Mouse (Mus musculus): Measurements from ENCODE around the gene Fbrsl1. TPM values are rescaled to one million over a fixed set of nuclear protein-coding genes. Genes with fewer than 3 reads are reported as not detected.

Fbrsl1 gene
- total RNA-seq, 1 experiment = 44.4 TPM

GRCm38 (mm10) chr5:110330508-110330907 lies 117.8 kb downstream of the Fbrsl1 start:
- no peak for DNase-seq (ENCODE audit: low read depth, low spot score)
- no peak overlapping the region for H3K9ac ChIP-seq (ENCODE audit: insufficient read depth, low read depth, low read length, poor library complexity, severe bottlenecking)
- no peaks in the 10 kb centered on the region for H3K4me1 ChIP-seq (ENCODE audit: control insufficient read depth in 2 of 2, insufficient read depth in 2 of 2, low read length in 2 of 2, poor library complexity in 1 of 2)
- no peaks in the 10 kb centered on the region for H3K9me3 ChIP-seq (ENCODE audit: control insufficient read depth, insufficient read depth, low read depth, low read length)
- peaks cover 49% of the 10 kb centered on the region for H3K36me3 ChIP-seq (ENCODE audit: control insufficient read depth, insufficient read depth, low read length, poor library complexity, severe bottlenecking)
- in situ Hi-C loops (cut with MboI; ENCODE audit: low sequenced_read_pairs in 2 of 2, unreplicated experiment in 2 of 2) = no loop called here
- TF ChIP-seq ZC3H11A (IDR thresholded peaks at IDR 0.05; ENCODE audit: borderline replicate concordance, low read depth, low read length) (no peak), CHD2 (IDR thresholded peaks at IDR 0.05; ENCODE audit: low read depth, low read length) (no peak), MAFK (IDR thresholded peaks at IDR 0.05; ENCODE audit: insufficient read depth, low read depth, low read length) (no peak), ZNF384 (IDR thresholded peaks at IDR 0.05; ENCODE audit: low read depth, low read length) (no peak), HCFC1 (IDR thresholded peaks at IDR 0.05; ENCODE audit: borderline replicate concordance, insufficient read depth, low read length) (no peak)
- no peak overlapping the region for H3K27ac ChIP-seq (ENCODE audit: insufficient read depth, low read depth, low read length, poor library complexity, severe bottlenecking)
- no peak overlapping the region for H3K4me3 ChIP-seq (ENCODE audit: insufficient read depth in 1 of 2, low read depth in 1 of 2, low read length in 2 of 2, poor library complexity in 1 of 2, severe bottlenecking in 1 of 2)

- Histone ChIP-seq H3K27ac (ENCODE audit: insufficient read depth, low read depth, low read length, poor library complexity, severe bottlenecking) (no peak overlapping the region), H3K9ac (ENCODE audit: insufficient read depth, low read depth, low read length, poor library complexity, severe bottlenecking) (no peak overlapping the region), H3K4me1 (ENCODE audit: control insufficient read depth in 2 of 2, insufficient read depth in 2 of 2, low read length in 2 of 2, poor library complexity in 1 of 2) (no peaks in the 10 kb centered on the region), H3K9me3 (ENCODE audit: control insufficient read depth, insufficient read depth, low read depth, low read length) (no peaks in the 10 kb centered on the region), H3K36me3 (ENCODE audit: control insufficient read depth, insufficient read depth, low read length, poor library complexity, severe bottlenecking) (peaks cover 34% of the 10 kb centered on the region), H3K4me3 (ENCODE audit: insufficient read depth in 1 of 2, low read depth in 1 of 2, low read length in 2 of 2, poor library complexity in 1 of 2, severe bottlenecking in 1 of 2) (no peak overlapping the region)
- TF ChIP-seq HCFC1 (IDR thresholded peaks at IDR 0.05; ENCODE audit: borderline replicate concordance, insufficient read depth, low read length) = no peak
- TF ChIP-seq MAFK (IDR thresholded peaks at IDR 0.05; ENCODE audit: insufficient read depth, low read depth, low read length) = no peak
- TF ChIP-seq ZC3H11A (IDR thresholded peaks at IDR 0.05; ENCODE audit: borderline replicate concordance, low read depth, low read length) = no peak
- no peak for TF ChIP-seq ZNF384 (IDR thresholded peaks at IDR 0.05; ENCODE audit: low read depth, low read length)
- TF ChIP-seq CHD2 (IDR thresholded peaks at IDR 0.05; ENCODE audit: low read depth, low read length) = no peak
- in situ Hi-C loops (cut with MboI; ENCODE audit: low sequenced_read_pairs in 2 of 2, unreplicated experiment in 2 of 2) = no loop called here
- DNase-seq (ENCODE audit: low read depth, low spot score) = no peak
These were observed 135.2 kb downstream of the Fbrsl1 start for GRCm38 (mm10) chr5:110313127-110313526.

Other genes with a start within 250 kb of the Fbrsl1 start
- 83.3 and 134 TPM in 2 replicates for gene Ankle2, start 217.5 kb downstream of the Fbrsl1 start, total RNA-seq (2012; rRNA removed)
- 55.4 and 65.6 TPM in 2 replicates for gene Pgam5, start 178.6 kb downstream of the Fbrsl1 start, total RNA-seq (2012; rRNA removed)
- gene Pxmp2, start 162.3 kb downstream of the Fbrsl1 start, total RNA-seq (2012; rRNA removed) = 11.7 and 16.9 TPM in 2 replicates
- gene Pole, start 162.2 kb downstream of the Fbrsl1 start, total RNA-seq (2012; rRNA removed) = 77.7 and 96.1 TPM in 2 replicates
- gene P2rx2, start 105.3 kb downstream of the Fbrsl1 start, total RNA-seq (2012; rRNA removed) = 1.3 and 2.2 TPM in 2 replicates
- 1.3 and 2.5 TPM in 2 replicates for gene Lrcol1, start 103.8 kb downstream of the Fbrsl1 start, total RNA-seq (2012; rRNA removed)
- gene Galnt9, start 95.9 kb upstream of the Fbrsl1 start, total RNA-seq (2012; rRNA removed) = 0.40 and 1.6 TPM in 2 replicates
- gene Noc4l, start 204.9 kb upstream of the Fbrsl1 start, total RNA-seq (2012; rRNA removed) = 75.0 and 79.4 TPM in 2 replicates
- gene Ddx51, start 204.9 kb upstream of the Fbrsl1 start, total RNA-seq (2012; rRNA removed) = 32.4 and 61.1 TPM in 2 replicates